In the genomic region with DNA sequence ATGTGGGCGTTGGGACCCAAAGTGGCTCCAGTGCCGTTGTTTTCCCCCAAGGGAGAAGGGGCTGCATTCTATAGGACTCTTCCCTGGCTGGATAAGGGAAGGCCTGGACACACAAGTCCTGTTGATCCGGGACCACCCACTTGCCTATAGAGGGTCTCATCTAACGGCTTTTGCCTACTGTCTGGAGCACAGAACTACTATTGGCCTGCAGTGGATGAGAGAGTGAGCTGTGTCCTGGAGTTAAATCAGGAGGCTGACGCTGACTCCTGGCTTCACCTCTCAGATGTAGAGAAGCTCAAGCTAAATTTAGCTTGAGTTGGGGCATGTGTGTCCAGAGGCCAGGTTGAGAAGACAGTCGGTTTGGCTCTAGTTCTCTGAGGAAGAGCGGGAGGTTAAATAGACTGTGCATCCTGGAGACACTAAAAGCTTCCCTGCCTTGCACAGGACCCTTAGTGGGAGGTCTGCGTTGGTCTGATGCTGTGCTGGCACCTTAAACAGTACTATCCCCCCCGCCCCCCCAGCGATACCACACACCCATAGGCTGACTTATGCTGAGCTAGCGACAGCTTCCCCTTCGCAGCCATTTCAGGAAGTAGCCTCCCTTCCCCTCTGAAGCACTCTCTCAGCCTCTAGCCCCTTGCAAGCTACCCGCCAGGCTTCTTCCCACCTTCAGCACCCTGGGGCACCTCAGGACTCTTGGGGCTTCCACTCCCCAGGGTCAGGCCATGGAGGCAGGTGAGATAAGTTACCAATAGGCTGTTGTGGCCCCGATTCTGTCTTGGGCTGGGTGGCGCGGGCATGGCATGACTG, we compare ENCODE assay signal across 8 mouse cellular contexts. TPM values are rescaled to one million over a fixed set of nuclear protein-coding genes. Genes with fewer than 3 reads are reported as not detected.
DNase-seq lines count a peak whose midpoint lies in the region; ATAC-seq and TF ChIP-seq lines count a peak whose summit lies in the region.

No protein-coding gene starts in this region.

- peaks cover 18% of the 10 kb centered on the region for H3K4me1 ChIP-seq in heart, embryonic 13.5 days
- H3K4me1 ChIP-seq in liver, adult 2 months (ENCODE audit: control insufficient read depth, insufficient read depth, low read length), result peaks cover 4% of the 10 kb centered on the region

- peak overlapping the region; percentile 99 for H3K27ac ChIP-seq in heart, embryonic 13.5 days (replicated peaks)
- H3K27ac ChIP-seq in liver, adult 2 months (replicated peaks; ENCODE audit: insufficient read depth, low read depth, low read length), result peak overlapping the region; percentile 81

- no peaks in the 10 kb centered on the region for H3K9me3 ChIP-seq in heart, embryonic 13.5 days

- no peak for TF ChIP-seq CTCF in liver, adult 2 months (IDR thresholded peaks at IDR 0.05; ENCODE audit: low read depth, low read length)

- H3K36me3 ChIP-seq in heart, embryonic 13.5 days, result peaks cover 62% of the 10 kb centered on the region
- H3K36me3 ChIP-seq in liver, adult 2 months (ENCODE audit: control insufficient read depth, insufficient read depth, low read length), result peaks cover 6% of the 10 kb centered on the region; the same call in 1 of the 2 replicates

- peak overlapping the region; percentile 96 for H3K9ac ChIP-seq in heart, embryonic 13.5 days
- peak overlapping the region; percentile 83 for H3K9ac ChIP-seq in liver, adult 2 months (ENCODE audit: low read depth, low read length)

- no peak for TF ChIP-seq POLR2A in liver, adult 2 months (IDR thresholded peaks at IDR 0.05; ENCODE audit: extremely low read depth, insufficient read depth, low read length)

- peak overlapping the region; percentile 88 for H3K4me3 ChIP-seq in heart, embryonic 13.5 days
- H3K4me3 ChIP-seq in liver, adult 2 months (ENCODE audit: insufficient read depth, low read depth, low read length), result peak overlapping the region; percentile 74

- peak; percentile 7; the same call in 1 of the 2 replicates for ATAC-seq in heart, embryonic 13.5 days (ENCODE audit: extremely low read depth, insufficient number of reproducible peaks, low FRiP score, low TSS enrichment)

- WGBS in heart, embryonic 13.5 days, result 14% methylated on average over 16 of the region's 16 CpGs
- 27% methylated on average over 16 of the region's 16 CpGs for WGBS in liver, adult 2 months

- H3K4me2 ChIP-seq in heart, embryonic 13.5 days, result peak overlapping the region; percentile 92

- no peaks in the 10 kb centered on the region for H3K79me2 ChIP-seq in liver, adult 2 months (ENCODE audit: control insufficient read depth, insufficient read depth, low read length)

- peak; percentile 77 for DNase-seq in gastrocnemius, adult 18-20 months (ENCODE audit: low spot score)
- DNase-seq in gastrocnemius, postnatal 4 days (ENCODE audit: low spot score in 2 of 2), result no peak
- peak; percentile 63 for DNase-seq in cerebellum, adult 9-11 months
- peak; percentile 29 for DNase-seq in liver, adult 2 months (ENCODE audit: extremely low read depth, low read depth, low spot score)
- DNase-seq in naive thymus-derived CD4-positive, alpha-beta T cell, adult 2 months (ENCODE audit: low read depth), result peak; percentile 77
- no peak for DNase-seq in urinary bladder, postnatal 25 days (ENCODE audit: low spot score)
- no peak for DNase-seq in kidney, adult 18-20 months

- H3K27me3 ChIP-seq in heart, embryonic 13.5 days (replicated peaks), result no peaks in the 10 kb centered on the region
- H3K27me3 ChIP-seq in liver, adult 2 months (ENCODE audit: control insufficient read depth, insufficient read depth, low read length), result no peaks in the 10 kb centered on the region

RNA-seq across cellular contexts. Expression of a gene that starts 1.2 kb away (rescaled TPM):
- 10 to 100 TPM; 81.1 to 81.6 TPM for total RNA-seq in gastrocnemius, adult 18-20 months (2021)
- 10 to 100 TPM; 26.1 to 27.2 TPM for total RNA-seq in gastrocnemius, postnatal 4 days (2021)
- 5.5 and 5.7 TPM in 2 replicates for polyA plus RNA-seq in heart, embryonic 13.5 days (2015; fragmentation: Nextera tagmentation; extraction: Ambion mirVana)
- total RNA-seq in liver, adult 2 months (2014; rRNA removed), result 2.2 and 2.8 TPM in 2 replicates
- polyA plus RNA-seq in liver, adult 2 months (2012; rRNA removed), result 4.7 and 9.2 TPM in 2 replicates

RNA-seq across cellular contexts. Expression of a gene that starts 12.2 kb away (rescaled TPM):
- 10 to 100 TPM; 13.7 to 16.2 TPM for total RNA-seq in gastrocnemius, adult 18-20 months (2021)
- 10 to 100 TPM; 20.9 to 24.1 TPM for total RNA-seq in gastrocnemius, postnatal 4 days (2021)
- polyA plus RNA-seq in heart, embryonic 13.5 days (2015; fragmentation: Nextera tagmentation; extraction: Ambion mirVana), result 12.3 and 13.6 TPM in 2 replicates
- total RNA-seq in liver, adult 2 months (2014; rRNA removed), result 6.8 and 10.8 TPM in 2 replicates
- 33.8 and 34.4 TPM in 2 replicates for polyA plus RNA-seq in liver, adult 2 months (2012; rRNA removed)

RNA-seq across cellular contexts. Expression of a gene that starts 18.2 kb away (rescaled TPM):
- total RNA-seq in gastrocnemius, adult 18-20 months (2021), result 10 to 100 TPM; 38.9 to 40.7 TPM
- total RNA-seq in gastrocnemius, postnatal 4 days (2021), result 10 to 100 TPM; 81.1 to 84.6 TPM
- polyA plus RNA-seq in heart, embryonic 13.5 days (2015; fragmentation: Nextera tagmentation; extraction: Ambion mirVana), result 79.0 and 88.2 TPM in 2 replicates
- 59.3 and 64.3 TPM in 2 replicates for total RNA-seq in liver, adult 2 months (2014; rRNA removed)
- polyA plus RNA-seq in liver, adult 2 months (2012; rRNA removed), result 67.7 and 68.0 TPM in 2 replicates

RNA-seq across cellular contexts. Expression of a gene that starts 22.8 kb away (rescaled TPM):
- not detected for total RNA-seq in gastrocnemius, adult 18-20 months (2021)
- under 1 TPM; 0.18 to 0.25 TPM for total RNA-seq in gastrocnemius, postnatal 4 days (2021)
- 2.4 and 3.0 TPM in 2 replicates for polyA plus RNA-seq in heart, embryonic 13.5 days (2015; fragmentation: Nextera tagmentation; extraction: Ambion mirVana)
- 0.09 and 0.13 TPM in 2 replicates for total RNA-seq in liver, adult 2 months (2014; rRNA removed)
- 0.12 and 0.16 TPM in 2 replicates for polyA plus RNA-seq in liver, adult 2 months (2012; rRNA removed)

RNA-seq across cellular contexts. Expression of a gene that starts 26.8 kb away (rescaled TPM):
- total RNA-seq in gastrocnemius, adult 18-20 months (2021), result 10 to 100 TPM; 58.3 to 59.4 TPM
- 10 to 100 TPM; 63.6 to 67.4 TPM for total RNA-seq in gastrocnemius, postnatal 4 days (2021)
- 7.9 and 9.3 TPM in 2 replicates for polyA plus RNA-seq in heart, embryonic 13.5 days (2015; fragmentation: Nextera tagmentation; extraction: Ambion mirVana)
- 6.3 and 7.7 TPM in 2 replicates for total RNA-seq in liver, adult 2 months (2014; rRNA removed)
- polyA plus RNA-seq in liver, adult 2 months (2012; rRNA removed), result 6.6 and 7.1 TPM in 2 replicates

Comparison
In these comparisons a context has a peak if more than half of its experiments do, and no peak if none do; other contexts are left out.
1. DNase-seq: peak in gastrocnemius, adult 18-20 months (single experiment), cerebellum, adult 9-11 months (single experiment), liver, adult 2 months (single experiment) and naive thymus-derived CD4-positive, alpha-beta T cell, adult 2 months (single experiment); none in gastrocnemius, postnatal 4 days (0 of 2), urinary bladder, postnatal 25 days (single experiment) and kidney, adult 18-20 months (single experiment).